In genomic region chr1:194561098-194561497, GRCm38 (mm10) we compare ENCODE assay signal across 22 mouse cellular contexts. TPM values are rescaled to one million over a fixed set of nuclear protein-coding genes. Genes with fewer than 3 reads are reported as not detected.
DNase-seq lines count a peak whose midpoint lies in the region; ATAC-seq and TF ChIP-seq lines count a peak whose summit lies in the region.
"Had no signal": no experiment of that assay in that cellular context is flagged by ENCODE, and none has a peak within 500 bp of the region (broad histone marks: within the 10 kb centered on the region; RNA-seq: fewer than 3 reads in every experiment).

No protein-coding gene starts in this region.

- H3K36me3 ChIP-seq in heart, embryonic 10.5 days, result no peaks in the 10 kb centered on the region
- no peaks in the 10 kb centered on the region for H3K36me3 ChIP-seq in heart, embryonic 12.5 days
- no peaks in the 10 kb centered on the region for H3K36me3 ChIP-seq in stomach, postnatal 0 days (ENCODE audit: control insufficient read depth, insufficient read depth, low read length)
- H3K36me3 ChIP-seq: forebrain, embryonic 10.5 days; forebrain, embryonic 15.5 days; heart, embryonic 15.5 days; hindbrain, embryonic 10.5 days; hindbrain, embryonic 13.5 days; intestine, embryonic 15.5 days had no signal

- TF ChIP-seq EP300 in stomach, postnatal 0 days (optimal IDR thresholded peaks at IDR 0.05), result no peak

- H3K4me3 ChIP-seq in heart, embryonic 10.5 days, result no peak overlapping the region
- H3K4me3 ChIP-seq in heart, embryonic 12.5 days, result no peak overlapping the region
- no peak overlapping the region for H3K4me3 ChIP-seq in stomach, postnatal 0 days (ENCODE audit: low read depth, low read length)
- H3K4me3 ChIP-seq: forebrain, embryonic 10.5 days; forebrain, embryonic 15.5 days; heart, embryonic 15.5 days; hindbrain, embryonic 10.5 days; hindbrain, embryonic 13.5 days; intestine, embryonic 15.5 days had no signal

- intact Hi-C loops in heart, postnatal 10 days (cut with DNase I), result no loop called here

- WGBS in heart, embryonic 10.5 days, result 40% methylated on average over 1 of the region's 1 CpGs
- 15% methylated on average over 1 of the region's 1 CpGs for whole genome bisulfite sequencing in heart, embryonic 12.5 days
- WGBS in stomach, postnatal 0 days, result 86% methylated on average over 1 of the region's 1 CpGs

- ATAC-seq in heart, embryonic 12.5 days (ENCODE audit: insufficient number of reproducible peaks, low FRiP score), result no peak
- no peak for ATAC-seq in stomach, postnatal 0 days (ENCODE audit: low FRiP score, low TSS enrichment)
- ATAC-seq: activated CD4-positive, CD25-positive, alpha-beta regulatory T cell, adult 4 months; forebrain, embryonic 15.5 days; hindbrain, embryonic 16.5 days; intestine, embryonic 15.5 days had no signal

- H3K9ac ChIP-seq in heart, embryonic 12.5 days, result no peak overlapping the region
- no peak overlapping the region for H3K9ac ChIP-seq in stomach, postnatal 0 days (ENCODE audit: low read length)
- H3K9ac ChIP-seq: forebrain, embryonic 15.5 days; heart, embryonic 15.5 days; hindbrain, embryonic 13.5 days; intestine, embryonic 15.5 days had no signal

- H3K4me1 ChIP-seq in heart, embryonic 10.5 days, result no peaks in the 10 kb centered on the region
- peaks cover 16% of the 10 kb centered on the region for H3K4me1 ChIP-seq in heart, embryonic 12.5 days (replicated peaks)
- no peaks in the 10 kb centered on the region for H3K4me1 ChIP-seq in stomach, postnatal 0 days (replicated peaks; ENCODE audit: control insufficient read depth, insufficient read depth)
- H3K4me1 ChIP-seq: forebrain, embryonic 15.5 days; hindbrain, embryonic 10.5 days; intestine, embryonic 15.5 days had no signal

- no peaks in the 10 kb centered on the region for H3K9me3 ChIP-seq in heart, embryonic 10.5 days
- H3K9me3 ChIP-seq in heart, embryonic 12.5 days (replicated peaks), result no peaks in the 10 kb centered on the region
- H3K9me3 ChIP-seq in stomach, postnatal 0 days (ENCODE audit: control insufficient read depth, low read length), result no peaks in the 10 kb centered on the region
- H3K9me3 ChIP-seq: forebrain, embryonic 10.5 days; forebrain, embryonic 15.5 days; heart, embryonic 15.5 days; hindbrain, embryonic 10.5 days; hindbrain, embryonic 13.5 days; intestine, embryonic 15.5 days had no signal

- H3K27me3 ChIP-seq in heart, embryonic 10.5 days (ENCODE audit: insufficient read depth, poor library complexity, severe bottlenecking), result no peaks in the 10 kb centered on the region
- H3K27me3 ChIP-seq in heart, embryonic 12.5 days (replicated peaks), result no peaks in the 10 kb centered on the region
- no peaks in the 10 kb centered on the region for H3K27me3 ChIP-seq in stomach, postnatal 0 days (ENCODE audit: control insufficient read depth, insufficient read depth, low read length)
- H3K27me3 ChIP-seq: forebrain, embryonic 15.5 days; heart, embryonic 15.5 days; hindbrain, embryonic 13.5 days; intestine, embryonic 15.5 days had no signal

- H3K4me2 ChIP-seq in heart, embryonic 12.5 days, result no peak overlapping the region
- H3K4me2 ChIP-seq in stomach, postnatal 0 days (replicated peaks; ENCODE audit: low read depth), result no peak overlapping the region
- H3K4me2 ChIP-seq: forebrain, embryonic 15.5 days; heart, embryonic 15.5 days; hindbrain, embryonic 13.5 days; intestine, embryonic 15.5 days had no signal

- no peak for TF ChIP-seq CTCF in stomach, postnatal 0 days (IDR thresholded peaks at IDR 0.05; ENCODE audit: low read depth)

- H3K27ac ChIP-seq in heart, embryonic 10.5 days, result no peak overlapping the region
- no peak overlapping the region for H3K27ac ChIP-seq in heart, embryonic 12.5 days (ENCODE audit: poor library complexity, severe bottlenecking)
- H3K27ac ChIP-seq in stomach, postnatal 0 days (replicated peaks), result no peak overlapping the region
- H3K27ac ChIP-seq: forebrain, embryonic 10.5 days; forebrain, embryonic 15.5 days; heart, embryonic 15.5 days; hindbrain, embryonic 10.5 days; hindbrain, embryonic 13.5 days; intestine, embryonic 15.5 days had no signal

- DNase-seq in adrenal gland, adult 2 months, result peak; percentile 17
- DNase-seq in adrenal gland, postnatal 25 days, result no peak
- DNase-seq in heart, adult 18-20 months, result peak; percentile 19 to 37
- DNase-seq in heart, embryonic 10.5 days (ENCODE audit: low spot score), result no peak
- DNase-seq in heart, postnatal 10 days, result peak; percentile 22 to 54
- DNase-seq in stomach, postnatal 0 days (ENCODE audit: low spot score), result no peak
- DNase-seq: adrenal gland, postnatal 14 days; cerebellum, adult 18-20 months; cerebellum, adult 9-10 months; cerebellum, postnatal 14 days; gastrocnemius, postnatal 25 days; kidney, adult 11 months; kidney, adult 8-10 months had no signal

RNA-seq across cellular contexts. Expression of gene Plxna2, which starts 56.9 kb away (rescaled TPM):
- 1 to 10 TPM; 8.6 to 9.1 TPM for total RNA-seq in adrenal gland, adult 2 months (2021)
- 2.6 and 3.6 TPM in 2 replicates for polyA plus RNA-seq in adrenal gland, adult 2 months (2012; rRNA removed)
- total RNA-seq in adrenal gland, postnatal 25 days (2021), result 9.0 and 10.5 TPM in 2 replicates
- total RNA-seq in heart, adult 18-20 months (2021), result 10 to 100 TPM; 28.2 to 29.1 TPM
- polyA plus RNA-seq in heart, embryonic 10.5 days (2016; fragmentation: Nextera tagmentation; extraction: Ambion mirVana), result 5.8 and 8.2 TPM in 2 replicates
- total RNA-seq in heart, postnatal 10 days (2021), result 10 to 100 TPM; 25.5 to 34.6 TPM
- 8.0 and 9.5 TPM in 2 replicates for polyA plus RNA-seq in heart, embryonic 12.5 days (2016; fragmentation: Nextera tagmentation; extraction: Ambion mirVana)
- polyA plus RNA-seq in stomach, postnatal 0 days (2015; fragmentation: Nextera tagmentation; extraction: Ambion mirVana), result 3.4 and 3.5 TPM in 2 replicates
- polyA plus RNA-seq: activated CD4-positive, CD25-positive, alpha-beta regulatory T cell, adult 4 months had no signal

Comparison
In these comparisons a context has a peak if more than half of its experiments do, and no peak if none do; other contexts are left out.
1. DNase-seq: peak in adrenal gland, adult 2 months (single experiment), heart, adult 18-20 months (2 of 2) and heart, postnatal 10 days (2 of 2); none in adrenal gland, postnatal 25 days (single experiment), heart, embryonic 10.5 days (single experiment) and stomach, postnatal 0 days (single experiment).